Mouse (Mus musculus) heart, adult 2 months (tissue): Measurements from ENCODE around the gene Zfp978.
"Not testable (repeated sequence)": the region's sequence is repeated elsewhere in the genome, so short reads cannot be mapped to it uniquely, and the experiment has no call there.

Source experiments
- CTCF ChIP-seq: fragments of 200-600 bp; IDR thresholded peaks from 2 replicates; pipeline ENCODE4 v1.8.1; 2022; ENCODE audit warnings: antibody characterized with exemption, mild to moderate bottlenecking, moderate library complexity
- POLR2A ChIP-seq: fragments of 200-500 bp; IDR thresholded peaks from 2 replicates; pipeline ENCODE4 v1.6.1; 2011; ENCODE audit warnings: mild to moderate bottlenecking, low read depth, low read length, control low read depth; ENCODE audit not compliant: insufficient read depth

DNA sequence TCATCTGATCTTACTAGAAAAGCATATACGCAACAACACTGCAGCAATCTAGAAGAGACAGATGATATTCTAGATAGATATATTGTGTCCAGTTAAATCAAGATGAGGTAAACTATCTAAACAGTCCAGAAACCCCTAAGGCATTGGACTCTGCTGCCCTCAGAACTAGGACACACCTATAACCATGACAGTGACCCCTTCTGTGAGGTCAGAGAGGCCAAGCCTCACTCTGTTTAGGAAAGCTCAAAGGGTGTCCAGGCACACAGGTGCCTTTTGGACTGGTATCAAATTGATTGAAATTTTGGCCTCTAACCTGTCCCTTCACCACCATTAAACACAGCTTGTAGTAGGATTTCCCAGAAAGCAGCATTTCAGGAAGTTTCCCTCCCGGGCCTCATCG is 36.1 kb downstream of the Zfp978 start:
- not testable (repeated sequence) for TF ChIP-seq CTCF, POLR2A
